Mouse (Mus musculus): Measurements from ENCODE around the gene 4930433I11Rik.

GRCm38 (mm10) chr7:40942233-40942935, 45.0 kb upstream of the 4930433I11Rik start:
- TF ChIP-seq CTCF (IDR thresholded peaks at IDR 0.05; ENCODE audit: borderline replicate concordance, insufficient read depth, low read length) = no peak
- no peak for TF ChIP-seq POLR2A (IDR thresholded peaks at IDR 0.05; ENCODE audit: low read depth, low read length)

Data from embryonic fibroblast, embryonic 13.5 days (primary cell).